Mouse (Mus musculus): Measurements from ENCODE around the gene Mthfd1l. TPM values are rescaled to one million over a fixed set of nuclear protein-coding genes. Genes with fewer than 3 reads are reported as not detected.

The Mthfd1l gene
- polyA plus RNA-seq, 1 experiment from 2014 or later = 5.3 TPM

DNA sequence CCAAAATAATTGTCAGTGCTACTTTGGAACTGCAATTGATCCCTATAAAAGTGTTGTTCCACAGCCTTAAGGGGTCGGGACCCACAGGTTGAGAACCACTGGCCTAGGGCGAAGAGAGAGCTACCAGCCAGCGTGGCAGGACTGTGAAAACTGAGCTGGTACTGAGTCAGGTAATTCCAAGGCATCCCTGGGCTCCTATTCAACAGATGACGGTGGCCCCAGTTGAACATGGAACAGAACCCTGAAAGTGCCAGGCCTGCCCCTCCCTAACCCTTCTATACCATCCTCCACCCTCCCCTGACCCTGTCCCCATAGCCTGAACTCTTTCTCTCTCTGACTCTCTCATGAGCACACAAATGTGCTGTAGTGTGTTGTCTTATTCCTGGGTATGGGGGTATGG, 77.3 kb downstream of the Mthfd1l start:
- H3K4me1 ChIP-seq (replicated peaks; ENCODE audit: control insufficient read depth, insufficient read depth, low read length) = no peaks in the 10 kb centered on the region
- no peak overlapping the region for H3K27ac ChIP-seq (ENCODE audit: low read depth, low read length)
- WGBS = 98% methylated on average over 4 of the region's 4 CpGs
- no peak for TF ChIP-seq CTCF (IDR thresholded peaks at IDR 0.05; ENCODE audit: low read depth)
- peaks cover 3% of the 10 kb centered on the region for H3K36me3 ChIP-seq (ENCODE audit: control insufficient read depth, insufficient read depth)
- no peak overlapping the region for H3K4me3 ChIP-seq (ENCODE audit: low read depth, low read length)
- no peaks in the 10 kb centered on the region for H3K9me3 ChIP-seq (ENCODE audit: control insufficient read depth)
- ATAC-seq = no peak
- H3K9ac ChIP-seq (ENCODE audit: low read depth, low read length) = no peak overlapping the region
- H3K4me2 ChIP-seq (replicated peaks; ENCODE audit: low read depth) = no peak overlapping the region
- no peaks in the 10 kb centered on the region for H3K27me3 ChIP-seq (replicated peaks; ENCODE audit: control insufficient read depth, insufficient read depth, low read length)

GRCm38 (mm10) chr10:4052711-4053110, 79.8 kb downstream of the Mthfd1l start:
- H3K4me1 ChIP-seq (replicated peaks; ENCODE audit: control insufficient read depth, insufficient read depth, low read length) = no peaks in the 10 kb centered on the region
- no peak overlapping the region for H3K4me2 ChIP-seq (replicated peaks; ENCODE audit: low read depth)
- H3K36me3 ChIP-seq (ENCODE audit: control insufficient read depth, insufficient read depth) = no peaks in the 10 kb centered on the region; the same call in 1 of the 2 replicates
- ATAC-seq = no peak
- H3K9me3 ChIP-seq (ENCODE audit: control insufficient read depth) = no peaks in the 10 kb centered on the region
- 74% methylated on average over 4 of the region's 4 CpGs for WGBS
- H3K27ac ChIP-seq (ENCODE audit: low read depth, low read length) = no peak overlapping the region
- H3K27me3 ChIP-seq (replicated peaks; ENCODE audit: control insufficient read depth, insufficient read depth, low read length) = no peaks in the 10 kb centered on the region
- no peak overlapping the region for H3K4me3 ChIP-seq (ENCODE audit: low read depth, low read length)
- H3K9ac ChIP-seq (ENCODE audit: low read depth, low read length) = no peak overlapping the region
- no peak for TF ChIP-seq CTCF (IDR thresholded peaks at IDR 0.05; ENCODE audit: low read depth)

- no peak overlapping the region; the same call in 1 of the 2 replicates for H3K4me2 ChIP-seq (replicated peaks; ENCODE audit: low read depth)
Measured at GRCm38 (mm10) chr10:4053278-4054061, 80.6 kb downstream of the Mthfd1l start.

DNA sequence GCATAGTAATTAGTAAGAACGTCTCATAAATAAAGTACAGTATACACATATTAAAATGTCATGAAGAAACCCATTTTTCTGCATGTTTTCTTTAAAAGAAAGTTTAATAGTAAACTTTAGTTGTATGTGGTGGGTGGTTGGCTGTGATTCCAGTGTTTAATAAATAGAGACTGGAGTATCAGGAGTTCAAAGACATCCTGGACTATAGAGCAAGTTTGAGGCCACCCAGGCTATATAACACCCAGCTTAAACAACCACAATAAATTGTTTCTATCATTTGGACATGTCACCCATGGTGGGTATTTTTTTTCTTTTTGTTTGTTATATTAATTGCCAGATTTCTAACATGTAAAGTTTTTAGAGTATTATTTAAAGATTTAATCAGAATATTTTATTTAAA, 81.7 kb downstream of the Mthfd1l start:
- Histone ChIP-seq H3K27me3 (replicated peaks; ENCODE audit: control insufficient read depth, insufficient read depth, low read length) (no peaks in the 10 kb centered on the region), H3K9me3 (ENCODE audit: control insufficient read depth) (no peaks in the 10 kb centered on the region), H3K4me1 (replicated peaks; ENCODE audit: control insufficient read depth, insufficient read depth, low read length) (no peaks in the 10 kb centered on the region), H3K4me3 (ENCODE audit: low read depth, low read length) (no peak overlapping the region), H3K9ac (ENCODE audit: low read depth, low read length) (no peak overlapping the region), H3K36me3 (ENCODE audit: control insufficient read depth, insufficient read depth) (no peaks in the 10 kb centered on the region; the same call in 1 of the 2 replicates), H3K4me2 (replicated peaks; ENCODE audit: low read depth) (no peak overlapping the region), H3K27ac (ENCODE audit: low read depth, low read length) (no peak overlapping the region)
- WGBS = 55% methylated on average over 1 of the region's 1 CpGs
- no peak for TF ChIP-seq CTCF (IDR thresholded peaks at IDR 0.05; ENCODE audit: low read depth)
- ATAC-seq = no peak

More at GRCm38 (mm10) chr10:4053278-4054061, 80.6 kb downstream of the Mthfd1l start:
- Histone ChIP-seq H3K27ac (ENCODE audit: low read depth, low read length) (no peak overlapping the region), H3K4me3 (ENCODE audit: low read depth, low read length) (no peak overlapping the region), H3K4me1 (replicated peaks; ENCODE audit: control insufficient read depth, insufficient read depth, low read length) (no peaks in the 10 kb centered on the region), H3K9me3 (ENCODE audit: control insufficient read depth) (no peaks in the 10 kb centered on the region), H3K9ac (ENCODE audit: low read depth, low read length) (no peak overlapping the region), H3K27me3 (replicated peaks; ENCODE audit: control insufficient read depth, insufficient read depth, low read length) (no peaks in the 10 kb centered on the region), H3K36me3 (ENCODE audit: control insufficient read depth, insufficient read depth) (no peaks in the 10 kb centered on the region; the same call in 1 of the 2 replicates)
- TF ChIP-seq CTCF (IDR thresholded peaks at IDR 0.05; ENCODE audit: low read depth) = no peak
- ATAC-seq = no peak
- WGBS = 78% methylated on average over 19 of the region's 19 CpGs

GRCm38 (mm10) chr10:4057397-4057796, 84.5 kb downstream of the Mthfd1l start:
- Histone ChIP-seq H3K4me1 (replicated peaks; ENCODE audit: control insufficient read depth, insufficient read depth, low read length) (no peaks in the 10 kb centered on the region), H3K9ac (ENCODE audit: low read depth, low read length) (no peak overlapping the region), H3K4me2 (replicated peaks; ENCODE audit: low read depth) (no peak overlapping the region), H3K4me3 (ENCODE audit: low read depth, low read length) (no peak overlapping the region), H3K27me3 (replicated peaks; ENCODE audit: control insufficient read depth, insufficient read depth, low read length) (no peaks in the 10 kb centered on the region), H3K9me3 (ENCODE audit: control insufficient read depth) (no peaks in the 10 kb centered on the region), H3K27ac (ENCODE audit: low read depth, low read length) (no peak overlapping the region), H3K36me3 (ENCODE audit: control insufficient read depth, insufficient read depth) (no peaks in the 10 kb centered on the region)
- no peak for TF ChIP-seq CTCF (IDR thresholded peaks at IDR 0.05; ENCODE audit: low read depth)
- no peak for ATAC-seq
- WGBS = 93% methylated on average over 3 of the region's 3 CpGs

DNA sequence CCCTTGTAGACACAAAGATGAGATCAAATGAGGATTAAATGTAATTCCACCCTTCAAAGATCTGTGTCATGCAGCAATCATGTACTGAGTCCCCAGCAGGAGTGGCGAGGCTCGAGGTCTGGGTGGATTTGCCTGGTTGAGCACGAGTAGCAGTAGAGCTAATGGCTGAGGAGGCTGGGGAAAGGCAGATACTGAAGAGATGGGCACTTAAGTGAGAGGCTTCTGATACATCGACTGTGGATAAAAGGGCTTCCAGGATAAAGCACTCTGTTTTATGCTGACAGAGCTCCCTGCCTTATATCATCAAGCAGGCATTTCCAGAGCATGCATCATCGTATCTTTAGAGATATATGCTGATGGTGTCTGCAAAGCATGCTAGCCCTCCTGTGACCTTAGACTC, 84.9 kb downstream of the Mthfd1l start:
- Histone ChIP-seq H3K4me3 (ENCODE audit: low read depth, low read length) (no peak overlapping the region), H3K9ac (ENCODE audit: low read depth, low read length) (no peak overlapping the region), H3K36me3 (ENCODE audit: control insufficient read depth, insufficient read depth) (no peaks in the 10 kb centered on the region), H3K4me1 (replicated peaks; ENCODE audit: control insufficient read depth, insufficient read depth, low read length) (no peaks in the 10 kb centered on the region), H3K27me3 (replicated peaks; ENCODE audit: control insufficient read depth, insufficient read depth, low read length) (no peaks in the 10 kb centered on the region), H3K27ac (ENCODE audit: low read depth, low read length) (no peak overlapping the region), H3K9me3 (ENCODE audit: control insufficient read depth) (no peaks in the 10 kb centered on the region), H3K4me2 (replicated peaks; ENCODE audit: low read depth) (no peak overlapping the region)
- no peak for ATAC-seq
- no peak for TF ChIP-seq CTCF (IDR thresholded peaks at IDR 0.05; ENCODE audit: low read depth)
- WGBS = 80% methylated on average over 5 of the region's 5 CpGs
